Mouse (Mus musculus) mouse trophoblast stem cell (cell line): ENCODE measurements around the gene Hnrnpa3.

Experiments used
- in situ Hi-C, 2 experiments: fragments of 300-500 bp; cut with MseI, MboI; formaldehyde crosslinking; loops; 2 replicates in 1 of 2; 3 replicates in 1 of 2; pipeline ENCODE4 v1.15.1; 2025

Gene Hnrnpa3

GRCm38 (mm10) chr2:75701822-75702587 lies 42.9 kb downstream of the Hnrnpa3 start:
- in situ Hi-C loops: no loop called here

GRCm38 (mm10) chr2:75702588-75702976 lies 43.5 kb downstream of the Hnrnpa3 start:
- in situ Hi-C loops: no loop called here

- in situ Hi-C loops: no loop called here
Observed at GRCm38 (mm10) chr2:75703375-75704181, 44.5 kb downstream of the Hnrnpa3 start.

GRCm38 (mm10) chr2:75704234-75705161 lies 45.4 kb downstream of the Hnrnpa3 start, which contains the start of gene Nfe2l2:
Gene Nfe2l2 (minus strand): TSS chr2:75704641.
- in situ Hi-C loops: no loop called here

- in situ Hi-C loops: no loop called here
Observed at GRCm38 (mm10) chr2:75705162-75705752, 46.2 kb downstream of the Hnrnpa3 start.

GRCm38 (mm10) chr2:75706435-75706834 lies 47.4 kb downstream of the Hnrnpa3 start:
- in situ Hi-C loops: no loop called here

GRCm38 (mm10) chr2:75707420-75707819 lies 48.4 kb downstream of the Hnrnpa3 start:
- in situ Hi-C loops: no loop called here

GRCm38 (mm10) chr2:75713083-75713482 lies 54.0 kb downstream of the Hnrnpa3 start:
- in situ Hi-C loops: no loop called here

GRCm38 (mm10) chr2:75714766-75715165 lies 55.7 kb downstream of the Hnrnpa3 start:
- in situ Hi-C loops: no loop called here

- in situ Hi-C loops: no loop called here
Observed at GRCm38 (mm10) chr2:75716046-75717016, 57.3 kb downstream of the Hnrnpa3 start.
